Mouse (Mus musculus): ENCODE measurements around the gene Ifitm1.

The Ifitm1 gene

DNA sequence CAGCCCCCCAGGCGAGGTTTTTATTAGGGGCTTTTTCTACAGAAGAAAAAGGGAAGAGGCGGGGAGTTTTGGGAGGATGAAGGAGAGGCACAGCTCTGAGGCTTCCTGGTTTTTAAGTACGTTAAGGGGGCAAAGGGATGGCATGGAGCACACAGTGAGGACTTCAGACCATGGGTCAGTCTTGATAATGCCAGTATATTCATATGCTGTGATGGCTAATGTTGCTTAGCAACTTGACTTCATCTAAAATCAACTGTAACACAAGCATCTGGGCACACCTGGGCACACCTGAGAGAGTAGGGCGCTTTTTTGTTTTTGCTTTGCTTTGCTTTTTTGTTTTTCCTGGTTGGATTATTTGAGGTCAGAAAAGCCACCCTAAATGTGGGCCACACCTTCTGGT lies at the start of gene Ifitm1:
TSS of gene Ifitm1 (plus strand) at position 301 of the 400 bp plus-strand sequence.
- DNase-seq (ENCODE audit: extremely low spot score), result no peak

DNA sequence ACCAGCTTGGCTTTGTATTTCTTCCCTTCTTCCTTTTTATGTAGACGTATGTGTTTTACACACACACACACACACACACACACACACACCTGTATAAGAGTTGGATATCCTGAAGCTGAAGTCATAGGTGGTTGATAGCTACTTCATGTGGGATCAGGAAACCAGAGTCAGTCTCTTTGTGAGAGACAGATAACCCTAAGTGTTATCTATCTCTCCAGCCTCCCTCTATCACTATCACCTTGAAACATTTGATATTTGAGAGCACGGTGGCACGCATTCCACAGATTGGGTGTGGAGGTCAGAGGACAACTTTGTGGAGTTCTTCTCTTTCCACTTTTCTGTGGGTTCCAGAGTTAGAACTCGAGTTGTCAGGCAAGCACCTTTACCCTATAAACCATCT lies 47.1 kb upstream of the Ifitm1 start:
- no peak for DNase-seq (ENCODE audit: extremely low spot score)

DNA sequence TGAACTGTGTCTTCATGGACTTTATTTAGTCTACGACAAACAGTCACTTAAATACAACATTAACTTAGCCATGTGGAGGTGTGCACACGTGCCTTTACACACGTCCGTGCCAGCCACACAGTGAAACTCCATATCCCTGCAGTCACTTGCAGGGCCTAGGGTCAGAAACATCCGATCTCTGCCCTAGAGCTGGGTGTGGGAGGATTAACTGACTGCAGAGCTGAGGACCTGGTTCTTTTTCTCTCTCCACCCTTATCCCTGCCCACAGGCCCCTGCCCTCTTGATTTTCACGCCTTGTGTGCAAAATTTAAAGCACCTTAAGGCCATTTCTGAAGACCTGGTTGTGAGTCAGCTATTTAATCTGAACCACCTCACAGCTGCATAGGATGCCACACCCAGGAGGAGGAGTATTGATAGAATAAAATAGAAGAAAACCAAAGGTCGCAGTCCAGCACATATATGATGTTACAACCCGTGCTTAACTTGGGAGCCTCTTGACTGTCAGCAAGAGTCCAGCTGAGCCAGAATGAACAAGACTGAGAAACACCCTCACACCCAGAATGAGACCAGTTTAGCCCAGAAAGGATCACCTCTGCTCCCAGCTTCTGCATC lies 46.5 kb upstream of the Ifitm1 start, which contains the start of gene Nlrp6:
TSS of gene Nlrp6 (plus strand) at position 485 of the 612 bp plus-strand sequence.
- DNase-seq (ENCODE audit: extremely low spot score), result no peak

DNA sequence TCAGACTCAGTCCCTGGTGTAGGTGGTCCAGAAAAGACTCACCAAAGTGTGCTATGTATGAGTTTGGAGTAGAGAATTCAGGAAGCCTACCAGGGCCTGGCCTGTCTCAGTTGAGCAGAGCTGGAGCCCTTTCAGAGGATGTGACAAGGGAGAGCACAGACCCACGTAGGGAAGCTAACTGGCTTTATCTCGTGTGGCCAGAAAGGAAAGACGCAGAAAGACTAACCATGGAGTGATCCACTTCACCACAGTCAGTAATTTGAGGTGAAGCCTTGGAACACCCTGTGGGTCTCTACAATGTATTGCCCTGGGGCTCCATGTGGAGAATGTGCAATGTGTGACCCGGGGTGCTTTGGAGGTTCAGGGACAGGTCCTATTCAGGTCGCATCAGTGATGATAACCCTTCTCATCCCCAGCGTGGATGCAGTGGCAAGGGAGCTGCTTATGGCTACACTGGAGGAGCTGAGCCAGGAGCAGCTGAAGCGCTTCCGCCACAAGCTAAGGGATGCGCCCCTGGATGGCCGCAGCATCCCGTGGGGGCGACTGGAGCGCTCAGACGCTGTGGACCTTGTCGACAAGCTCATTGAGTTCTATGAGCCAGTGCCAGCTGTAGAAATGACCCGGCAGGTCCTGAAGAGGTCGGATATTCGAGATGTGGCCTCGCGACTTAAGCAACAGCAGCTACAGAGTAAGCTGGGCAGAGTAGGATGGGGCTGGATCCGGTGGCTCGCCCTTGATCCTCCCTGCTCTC lies 45.6 kb upstream of the Ifitm1 start:
- no peak for DNase-seq (ENCODE audit: extremely low spot score)

DNA sequence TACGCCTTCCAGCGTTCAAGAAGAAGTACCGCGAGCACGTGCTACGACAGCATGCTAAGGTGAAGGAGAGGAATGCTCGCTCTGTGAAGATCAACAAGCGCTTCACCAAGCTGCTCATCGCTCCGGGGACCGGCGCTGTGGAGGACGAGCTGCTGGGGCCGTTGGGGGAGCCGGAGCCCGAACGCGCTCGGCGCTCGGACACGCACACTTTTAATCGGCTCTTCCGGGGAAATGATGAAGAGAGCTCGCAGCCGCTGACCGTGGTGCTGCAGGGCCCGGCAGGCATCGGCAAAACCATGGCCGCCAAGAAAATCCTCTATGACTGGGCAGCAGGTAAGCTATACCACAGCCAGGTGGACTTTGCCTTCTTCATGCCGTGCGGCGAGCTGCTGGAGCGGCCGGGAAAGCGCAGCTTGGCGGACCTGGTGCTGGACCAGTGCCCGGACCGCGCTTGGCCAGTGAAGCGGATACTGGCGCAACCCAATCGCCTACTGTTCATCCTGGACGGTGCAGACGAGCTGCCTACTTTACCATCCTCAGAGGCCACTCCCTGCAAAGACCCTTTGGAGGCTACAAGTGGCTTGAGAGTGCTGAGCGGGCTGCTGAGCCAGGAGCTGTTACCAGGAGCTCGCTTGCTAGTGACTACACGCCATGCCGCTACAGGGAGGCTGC lies 44.5 kb upstream of the Ifitm1 start:
- peak; percentile 42 for DNase-seq (ENCODE audit: extremely low spot score)

DNA sequence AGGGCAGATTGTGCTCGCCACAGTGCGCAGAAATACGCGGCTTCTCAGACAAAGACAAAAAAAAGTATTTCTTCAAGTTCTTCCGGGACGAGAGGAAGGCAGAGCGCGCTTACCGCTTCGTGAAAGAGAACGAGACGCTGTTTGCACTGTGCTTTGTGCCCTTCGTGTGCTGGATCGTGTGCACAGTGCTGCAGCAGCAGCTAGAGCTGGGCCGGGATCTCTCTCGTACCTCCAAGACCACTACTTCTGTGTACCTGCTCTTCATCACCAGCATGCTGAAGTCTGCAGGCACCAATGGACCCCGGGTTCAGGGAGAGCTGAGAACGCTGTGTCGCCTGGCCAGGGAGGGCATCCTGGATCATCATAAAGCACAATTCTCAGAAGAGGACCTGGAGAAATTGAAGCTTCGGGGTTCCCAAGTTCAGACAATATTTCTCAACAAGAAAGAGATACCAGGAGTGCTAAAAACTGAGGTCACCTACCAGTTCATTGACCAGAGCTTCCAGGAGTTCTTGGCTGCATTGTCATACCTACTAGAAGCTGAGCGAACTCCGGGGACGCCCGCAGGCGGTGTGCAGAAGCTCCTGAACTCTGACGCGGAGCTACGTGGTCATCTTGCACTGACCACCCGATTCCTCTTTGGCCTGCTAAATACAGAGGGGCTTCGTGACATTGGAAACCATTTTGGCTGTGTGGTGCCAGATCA lies 43.8 kb upstream of the Ifitm1 start:
- DNase-seq (ENCODE audit: extremely low spot score), result no peak

DNA sequence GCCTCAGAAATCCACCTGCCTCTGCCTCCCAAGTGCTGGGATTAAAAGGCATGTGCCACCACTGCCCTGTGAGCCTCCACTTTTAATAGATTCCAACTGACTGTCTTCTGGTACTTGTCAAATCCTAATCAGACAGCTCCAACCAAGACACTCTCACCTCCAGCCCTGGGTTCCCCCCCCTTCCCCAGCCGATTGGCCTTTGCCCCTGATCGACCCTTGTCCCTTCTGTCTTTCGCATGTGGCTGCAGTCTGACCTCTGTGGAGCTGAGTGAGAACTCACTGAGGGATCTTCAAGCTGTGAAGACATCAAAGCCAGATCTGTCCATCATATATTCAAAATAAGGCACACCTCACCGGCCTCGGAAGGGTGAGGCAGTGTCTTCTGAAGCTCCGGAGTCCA lies 39.8 kb upstream of the Ifitm1 start:
- no peak for DNase-seq (ENCODE audit: extremely low spot score)

DNA sequence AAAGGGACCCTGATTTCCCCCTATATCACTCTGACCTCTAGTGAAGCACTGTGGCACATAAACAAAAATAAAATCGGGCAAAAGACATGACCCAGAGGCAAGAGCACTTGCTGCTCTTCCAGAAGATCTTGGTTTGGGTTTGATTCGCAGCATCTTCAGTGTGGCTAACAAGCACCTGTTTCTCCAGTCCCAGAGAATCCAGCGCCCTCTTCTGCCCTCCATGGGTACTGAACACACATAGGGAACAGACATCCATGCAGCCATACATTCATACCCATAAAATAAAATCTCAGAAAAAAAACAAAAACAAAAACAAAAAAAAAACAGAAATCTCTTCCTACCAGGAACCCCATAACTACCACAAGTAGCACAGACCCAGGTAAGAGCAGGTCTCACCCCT lies 28.6 kb upstream of the Ifitm1 start:
- no peak for DNase-seq (ENCODE audit: extremely low spot score)

DNA sequence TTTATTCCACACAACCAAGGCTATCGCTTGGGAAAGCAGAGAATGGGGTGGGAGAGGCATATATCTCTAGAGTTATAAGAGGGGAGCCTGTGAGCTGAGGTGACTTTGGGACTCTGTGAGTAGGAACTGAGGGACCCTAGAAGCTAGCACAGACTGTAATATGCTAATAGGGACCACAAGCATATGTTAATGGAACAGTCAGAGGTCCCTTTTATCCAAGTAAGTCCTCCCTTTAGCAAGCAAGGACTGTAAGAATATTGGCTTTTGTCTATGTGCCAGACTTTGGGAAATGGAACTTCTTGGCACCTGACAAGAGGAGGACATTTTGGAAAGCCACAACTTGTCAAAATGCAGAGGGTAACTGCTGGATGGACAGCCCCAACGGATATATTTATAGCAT lies 28.1 kb upstream of the Ifitm1 start:
- DNase-seq (ENCODE audit: extremely low spot score), result no peak

DNA sequence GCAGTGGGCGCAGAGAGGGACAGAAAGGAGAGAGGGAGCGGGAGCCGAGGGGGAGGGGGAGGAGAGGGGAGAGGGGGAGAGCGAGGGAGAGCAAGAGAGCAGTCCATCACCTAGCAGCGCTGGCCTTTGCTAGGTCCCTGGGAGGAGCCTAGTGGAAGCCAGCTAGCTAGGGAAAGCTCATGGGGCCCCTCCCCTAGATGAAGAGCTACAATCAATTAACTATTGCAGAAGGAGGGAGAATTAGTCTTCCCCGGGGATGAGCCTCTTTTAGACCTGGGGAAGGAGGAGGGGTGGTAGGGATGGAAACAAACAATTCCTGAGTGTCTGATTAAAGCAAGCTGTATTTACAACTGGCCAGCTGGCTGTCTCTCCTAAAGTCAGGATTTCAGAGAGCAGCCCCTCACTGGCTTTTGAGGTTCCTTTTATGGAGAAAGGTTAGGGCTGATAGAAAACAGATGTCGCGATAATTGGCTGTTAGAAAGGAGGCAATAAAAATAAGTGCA lies 27.3 kb upstream of the Ifitm1 start:
- DNase-seq (ENCODE audit: extremely low spot score), result peak; percentile 65

DNA sequence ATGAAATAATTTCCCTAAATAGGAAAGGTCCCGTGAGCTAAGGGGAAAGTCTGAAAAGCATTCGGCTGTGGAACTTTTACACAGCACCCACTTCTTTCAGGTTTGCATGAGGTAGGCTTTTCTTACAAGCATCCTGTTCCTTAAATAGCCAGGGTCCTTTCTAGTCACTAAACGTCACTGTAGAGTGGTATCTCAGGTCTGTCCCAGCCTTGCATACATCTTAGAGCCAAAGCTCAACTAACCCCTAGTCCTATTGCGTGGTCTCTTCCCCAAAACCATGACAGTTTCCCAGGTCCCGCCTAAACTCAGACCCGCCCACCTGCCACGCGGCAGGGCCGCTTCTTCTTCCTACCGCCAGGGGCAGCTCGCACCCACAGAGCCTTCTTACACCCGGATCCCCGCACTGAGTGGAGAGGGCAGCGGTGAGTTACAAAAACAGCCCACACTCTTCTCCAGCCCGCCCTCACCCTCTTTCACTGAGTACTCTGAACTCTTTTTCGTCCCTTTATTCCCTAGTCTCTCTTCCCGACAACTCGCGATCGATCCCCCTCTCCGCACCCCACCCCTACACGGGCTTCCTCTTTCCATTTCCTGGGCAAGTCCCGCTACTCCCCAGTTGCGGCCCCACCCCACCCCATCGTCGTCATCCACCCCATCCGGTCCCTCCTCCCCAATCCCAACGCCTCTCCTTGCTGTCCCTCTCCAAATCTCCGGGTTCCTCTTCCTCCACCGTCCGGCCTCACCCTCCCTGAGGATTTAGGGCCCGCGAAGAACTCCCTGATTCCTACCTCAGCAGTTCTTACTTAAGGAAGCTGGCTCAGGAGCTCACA lies 25.6 kb upstream of the Ifitm1 start, which contains the start of gene Pgghg:
TSS of gene Pgghg (plus strand) at position 170 of the 830 bp plus-strand sequence.
- peak; percentile 90 for DNase-seq (ENCODE audit: extremely low spot score)

DNA sequence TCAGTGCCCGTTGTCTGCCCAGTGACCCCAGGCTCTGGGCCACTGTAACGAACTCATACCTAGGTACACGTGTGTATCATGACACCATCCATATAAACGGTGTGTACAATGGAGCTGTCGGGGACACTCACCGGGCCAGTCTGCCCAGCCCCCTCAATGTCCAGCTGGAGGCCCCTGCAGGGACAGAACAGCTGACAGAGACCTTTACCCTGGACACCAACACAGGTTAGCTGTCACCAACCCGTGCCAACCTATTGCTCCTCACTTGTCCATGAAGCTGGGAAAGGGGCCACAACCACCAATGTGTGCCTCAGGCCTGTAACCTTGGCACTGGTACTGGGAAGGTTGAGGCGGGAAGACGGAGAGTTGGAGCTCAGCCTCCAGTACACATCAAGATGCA lies 24.7 kb upstream of the Ifitm1 start:
- DNase-seq (ENCODE audit: extremely low spot score), result no peak

DNA sequence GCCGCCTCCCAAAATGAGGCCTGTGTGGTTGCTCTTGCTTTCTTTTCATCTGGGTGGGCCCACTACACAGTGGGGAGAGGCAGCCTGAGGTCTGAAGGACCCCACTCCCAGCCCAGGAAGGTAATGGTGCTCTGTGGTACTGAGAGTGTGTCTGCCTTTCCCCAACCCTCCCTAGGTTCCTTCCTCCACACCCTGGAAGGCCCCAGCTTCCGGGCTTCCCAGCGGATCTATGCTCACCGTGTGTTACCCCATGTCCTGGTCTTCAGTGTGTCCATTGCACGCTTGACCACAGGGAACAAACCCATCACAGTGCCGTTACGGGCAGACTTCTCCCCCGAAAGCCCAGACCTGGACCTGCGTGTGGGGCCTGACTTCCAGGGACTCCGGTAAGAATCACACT lies 24.2 kb upstream of the Ifitm1 start:
- no peak for DNase-seq (ENCODE audit: extremely low spot score)

DNA sequence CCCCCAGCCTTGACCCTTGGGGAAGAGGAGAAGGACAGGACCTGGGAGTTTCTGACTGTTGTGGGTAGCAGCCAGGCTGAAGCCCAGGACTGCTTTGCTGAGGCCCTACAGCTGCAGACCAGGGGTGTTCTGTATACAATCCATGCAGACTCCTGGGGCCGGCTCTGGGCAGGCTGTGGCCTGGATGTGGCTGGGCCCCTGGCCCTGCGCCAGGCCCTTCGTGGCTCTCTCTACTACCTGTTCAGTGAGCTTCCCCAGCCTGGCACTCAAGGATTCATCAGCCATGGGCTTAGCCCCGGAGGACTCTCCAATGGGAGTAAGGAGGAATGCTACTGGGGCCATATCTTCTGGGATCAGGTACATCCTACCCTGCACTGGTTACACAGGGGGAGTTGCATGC lies 23.7 kb upstream of the Ifitm1 start:
- no peak for DNase-seq (ENCODE audit: extremely low spot score)

DNA sequence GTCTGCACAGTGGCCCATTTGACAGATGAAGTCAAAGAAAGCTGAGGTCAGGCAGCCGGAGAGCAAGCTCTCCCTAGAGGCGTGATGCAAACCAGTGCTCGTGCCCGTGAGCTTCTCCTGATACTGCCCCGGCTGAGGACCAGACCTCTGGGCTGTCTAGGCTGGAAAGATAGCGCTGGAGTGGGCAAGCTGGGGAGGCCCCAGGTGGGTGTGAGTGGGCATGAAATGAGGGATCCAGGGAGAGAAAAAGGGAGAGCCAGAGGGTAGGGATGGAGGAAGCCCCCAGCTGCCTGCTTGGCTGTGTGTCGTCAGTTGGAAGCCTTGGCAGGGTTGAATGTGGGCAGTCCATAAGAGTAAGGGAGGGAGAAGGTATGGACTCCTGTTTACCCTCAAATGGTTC lies 22.8 kb upstream of the Ifitm1 start:
- no peak for DNase-seq (ENCODE audit: extremely low spot score)

DNA sequence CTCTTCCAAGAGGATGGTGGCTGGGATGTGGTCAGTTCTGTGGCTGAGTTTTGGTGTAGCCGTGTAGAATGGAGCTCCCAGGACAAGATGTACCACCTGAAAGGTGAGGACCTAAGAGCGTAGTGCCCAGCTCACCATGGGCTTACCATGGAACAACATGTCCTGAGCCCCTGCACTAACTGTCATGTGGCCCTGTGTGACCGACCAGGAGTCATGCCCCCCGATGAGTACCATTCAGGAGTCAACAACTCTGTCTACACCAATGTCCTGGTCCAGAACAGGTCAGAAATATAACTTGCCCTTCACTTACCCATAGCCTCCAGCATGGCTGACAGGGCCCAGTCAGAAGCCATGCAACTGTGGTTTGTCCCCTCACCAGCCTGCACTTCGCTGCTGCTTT lies 21.8 kb upstream of the Ifitm1 start:
- no peak for DNase-seq (ENCODE audit: extremely low spot score)

DNA sequence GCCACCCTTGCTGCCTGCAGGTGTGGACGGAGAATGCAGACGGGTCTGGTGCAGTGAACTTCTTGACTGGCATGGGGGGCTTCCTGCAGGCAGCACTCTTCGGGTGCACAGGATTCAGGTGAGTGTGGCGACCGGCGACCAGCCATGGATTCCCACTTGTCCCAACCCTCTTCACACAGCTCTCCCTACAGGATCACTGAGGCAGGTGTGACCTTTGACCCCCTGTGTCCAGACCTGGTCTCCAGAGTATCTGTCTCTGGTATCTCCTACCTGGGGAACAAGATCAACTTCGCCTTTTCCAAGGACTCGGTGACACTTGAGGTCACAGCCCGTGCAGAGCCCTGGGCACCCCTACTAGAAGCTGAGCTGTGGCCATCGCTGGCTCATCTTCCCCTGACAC lies 20.7 kb upstream of the Ifitm1 start:
- no peak for DNase-seq (ENCODE audit: extremely low spot score)

DNA sequence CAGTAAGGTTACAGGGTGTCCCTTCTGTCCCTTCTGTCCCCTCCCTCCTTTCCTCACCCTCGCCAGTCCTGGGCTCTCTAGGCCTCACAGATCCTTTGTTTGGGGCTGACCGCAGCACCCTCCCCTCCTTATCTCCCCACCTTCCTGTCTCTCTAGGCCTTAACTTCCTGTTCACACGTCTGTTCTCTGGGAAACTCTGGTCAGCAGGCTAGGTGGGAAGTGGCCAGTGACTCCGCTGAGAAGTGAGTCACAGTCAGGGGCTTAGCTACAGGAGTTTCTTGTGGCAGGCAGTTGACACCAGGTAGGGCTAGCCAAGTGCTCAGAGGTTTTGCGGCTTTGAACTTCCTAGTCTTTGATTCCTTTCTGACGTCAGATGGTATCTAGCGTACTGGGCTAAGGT lies 20.0 kb upstream of the Ifitm1 start:
- DNase-seq (ENCODE audit: extremely low spot score), result no peak

DNA sequence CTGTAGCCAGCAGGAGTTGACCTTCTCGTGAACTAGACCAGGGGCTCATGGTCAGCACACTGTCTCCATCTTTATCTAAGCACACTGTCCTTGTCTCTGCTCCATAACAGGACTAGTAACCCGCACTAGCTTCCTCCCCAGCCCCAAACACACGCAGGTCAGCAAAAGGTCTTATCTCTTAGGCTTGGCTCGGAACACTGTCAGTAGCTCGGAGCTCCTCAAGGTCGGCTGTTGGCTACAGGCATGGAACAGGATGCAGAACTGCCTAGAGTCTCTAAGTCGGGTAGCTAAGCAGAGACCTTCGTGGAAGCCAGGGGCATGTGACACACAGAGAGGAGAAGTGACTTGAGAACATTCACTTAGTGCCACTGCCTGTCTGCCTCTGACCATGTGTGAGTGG lies 18.9 kb upstream of the Ifitm1 start:
- no peak for DNase-seq (ENCODE audit: extremely low spot score)

DNA sequence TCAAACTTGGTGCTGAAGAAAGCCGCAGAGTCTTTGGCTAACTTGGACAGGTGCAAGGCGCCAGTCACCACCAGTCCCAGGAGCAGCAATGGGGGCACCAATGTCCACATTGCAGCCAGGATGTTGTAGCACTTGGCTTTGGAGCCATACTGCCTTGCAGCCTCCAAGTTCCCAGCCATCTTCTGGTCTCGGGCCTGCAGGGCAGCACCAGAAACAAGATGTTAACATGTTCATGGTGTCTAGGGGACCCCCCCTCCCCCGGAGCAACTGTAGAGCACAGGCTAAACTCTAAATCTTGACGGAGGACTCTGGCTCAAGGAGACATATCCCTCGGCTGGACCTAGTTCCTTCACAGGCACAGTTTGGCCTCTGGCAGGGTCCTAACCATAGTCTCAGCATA lies 17.8 kb upstream of the Ifitm1 start:
- DNase-seq (ENCODE audit: extremely low spot score), result no peak

DNA sequence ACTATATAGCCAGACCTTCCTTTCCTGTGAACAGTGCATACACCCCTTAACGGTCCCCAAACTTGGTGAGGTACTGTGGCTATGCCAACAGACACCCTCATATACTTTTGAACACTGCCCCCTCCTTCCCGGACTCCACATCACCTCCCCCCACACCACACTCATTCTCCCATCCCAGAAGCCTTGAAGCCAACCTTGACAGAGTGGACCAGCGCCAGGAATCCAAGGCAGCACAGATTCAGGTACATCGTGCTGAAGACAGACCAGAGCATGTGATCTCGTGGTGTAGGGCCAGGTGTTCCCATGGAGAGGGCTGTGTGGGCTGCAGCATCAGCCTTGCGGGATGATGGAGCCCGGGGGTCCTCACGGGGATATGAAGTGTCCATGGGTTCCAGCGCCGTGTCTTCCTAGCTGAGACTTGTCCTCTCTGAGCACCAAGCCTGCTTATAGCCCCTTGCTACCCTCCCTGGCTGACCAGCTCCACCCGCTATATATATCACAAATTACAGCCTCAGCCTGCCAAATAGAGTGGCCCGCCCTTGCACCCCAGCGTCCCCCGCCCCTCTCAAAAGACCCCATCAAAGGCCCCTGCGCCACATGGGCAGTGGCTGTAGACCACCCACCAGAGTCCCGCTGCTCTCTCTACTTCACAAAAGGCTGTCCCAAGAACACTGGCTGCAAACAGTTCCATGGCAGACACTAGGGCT lies 17.0 kb upstream of the Ifitm1 start, which contains the start of gene Ifitm5:
TSS of gene Ifitm5 (minus strand) at position 468 of the 707 bp plus-strand sequence.
- DNase-seq (ENCODE audit: extremely low spot score), result no peak

Measured in embryo, embryonic 9.5 days (tissue).